Mouse (Mus musculus): ENCODE results near the gene Tcf20. TPM values are rescaled to one million over a fixed set of nuclear protein-coding genes. Genes with fewer than 3 reads are reported as not detected.

The Tcf20 gene
- total and polyA plus RNA-seq, 2 experiments from 2014 or later = 3.0 to 36.7 TPM

DNA sequence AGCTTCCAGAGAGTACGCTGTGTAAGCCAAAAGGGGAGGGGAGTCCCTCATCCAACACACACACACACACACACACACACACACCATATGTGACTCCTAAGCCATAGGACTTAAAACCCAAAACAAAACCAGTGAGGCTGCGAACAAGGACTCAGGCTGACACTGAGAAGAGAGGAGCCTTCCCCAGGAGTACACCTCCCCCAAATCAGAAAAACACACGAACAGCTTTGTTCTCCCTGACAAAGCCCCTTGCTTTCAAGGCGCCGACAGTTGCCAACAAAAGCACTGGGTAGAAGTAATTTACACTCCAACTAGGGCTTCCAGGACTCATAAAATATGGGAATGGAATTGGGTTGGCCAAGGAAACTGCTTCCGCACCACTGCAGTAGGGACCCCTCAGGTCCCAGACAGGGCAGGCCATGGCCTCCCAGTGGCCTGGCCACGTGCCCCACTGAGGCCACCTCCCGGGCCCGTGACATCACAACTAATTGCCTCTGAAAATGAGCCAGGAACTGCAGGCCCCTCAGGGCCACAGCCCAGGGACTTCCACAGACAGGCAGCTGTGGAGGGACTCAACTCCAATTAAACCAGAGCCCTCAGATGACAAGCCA is 4.2 kb downstream of the Tcf20 start:
- ATAC-seq (ENCODE audit: insufficient read depth, low read depth) (no peak), DNase-seq (ENCODE audit: low spot score) (no peak)
- H3K36me3 ChIP-seq (replicated peaks; ENCODE audit: control insufficient read depth, insufficient read depth, low read length) = no peaks in the 10 kb centered on the region
- H3K4me1 ChIP-seq (ENCODE audit: control insufficient read depth, insufficient read depth) = peaks cover 9% of the 10 kb centered on the region; the same call in 1 of the 2 replicates
- 0 out of 2 replicates have a peak overlapping the region, but pooled peaks have one; percentile 15 for H3K4me2 ChIP-seq (ENCODE audit: low read depth, low read length)
- no peak overlapping the region for H3K9ac ChIP-seq (replicated peaks; ENCODE audit: low read depth, low read length)
- 49% methylated on average over 9 of the region's 9 CpGs for whole genome bisulfite sequencing
- H3K9me3 ChIP-seq (replicated peaks; ENCODE audit: control insufficient read depth, low read length) = no peaks in the 10 kb centered on the region
- no peak overlapping the region for H3K4me3 ChIP-seq (ENCODE audit: low read depth, low read length)
- TF ChIP-seq EP300 (IDR thresholded peaks at IDR 0.05; ENCODE audit: low read depth) (no peak), CTCF (IDR thresholded peaks at IDR 0.05; ENCODE audit: low read depth) (no peak)
- peaks cover 18% of the 10 kb centered on the region; the same call in 1 of the 2 replicates for H3K27me3 ChIP-seq (ENCODE audit: control insufficient read depth, insufficient read depth, low read length)
- H3K27ac ChIP-seq (ENCODE audit: low read depth) = no peak overlapping the region

DNA sequence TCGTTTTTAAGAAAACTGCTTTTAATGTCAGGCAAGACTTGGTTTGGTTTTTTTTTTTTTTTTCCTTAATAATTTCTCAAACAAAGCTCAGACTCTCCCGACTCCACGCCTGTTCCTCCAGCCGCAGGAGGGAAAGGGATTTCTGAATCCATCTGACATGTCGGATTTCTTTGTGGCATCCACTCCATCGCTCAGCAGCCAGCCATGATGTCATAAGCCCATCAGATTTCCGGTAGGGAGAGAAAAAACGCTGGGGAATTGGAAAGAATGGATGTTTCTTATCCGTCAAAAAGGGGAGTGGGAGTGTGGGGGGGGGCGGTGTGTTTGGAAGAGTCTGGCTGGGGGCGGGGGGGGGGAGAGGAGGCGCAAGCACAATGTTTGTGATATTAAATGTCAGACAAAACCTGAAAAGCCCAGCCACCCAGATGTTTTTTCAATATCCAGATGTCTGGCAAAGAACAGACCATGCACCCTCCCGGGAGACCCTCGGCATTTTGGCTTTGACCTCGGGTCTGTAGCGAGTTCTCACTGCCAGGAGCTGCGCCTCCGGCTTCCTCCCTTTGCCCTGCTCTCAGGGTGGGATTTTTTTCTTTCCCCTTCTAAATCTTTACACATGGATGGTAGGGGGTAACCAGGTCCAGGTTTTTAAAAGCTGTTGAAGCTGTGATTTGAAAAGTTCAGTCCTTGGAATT is 4.8 kb downstream of the Tcf20 start:
- H3K4me1 ChIP-seq (ENCODE audit: control insufficient read depth, insufficient read depth) = peaks cover 4% of the 10 kb centered on the region; the same call in 1 of the 2 replicates
- no peak overlapping the region for H3K4me3 ChIP-seq (ENCODE audit: low read depth, low read length)
- ATAC-seq (ENCODE audit: insufficient read depth, low read depth) (no peak), DNase-seq (ENCODE audit: low spot score) (no peak)
- H3K9me3 ChIP-seq (replicated peaks; ENCODE audit: control insufficient read depth, low read length) = no peaks in the 10 kb centered on the region
- H3K36me3 ChIP-seq (replicated peaks; ENCODE audit: control insufficient read depth, insufficient read depth, low read length) = no peaks in the 10 kb centered on the region
- no peak overlapping the region for H3K9ac ChIP-seq (replicated peaks; ENCODE audit: low read depth, low read length)
- H3K27ac ChIP-seq (ENCODE audit: low read depth) = no peak overlapping the region
- 38% methylated on average over 17 of the region's 18 CpGs for WGBS
- no peak for TF ChIP-seq EP300 (IDR thresholded peaks at IDR 0.05; ENCODE audit: low read depth)
- TF ChIP-seq CTCF (IDR thresholded peaks at IDR 0.05; ENCODE audit: low read depth) = no peak
- peaks cover 16% of the 10 kb centered on the region; the same call in 1 of the 2 replicates for H3K27me3 ChIP-seq (ENCODE audit: control insufficient read depth, insufficient read depth, low read length)
- 0 out of 2 replicates have a peak overlapping the region, but pooled peaks have one; percentile 15 for H3K4me2 ChIP-seq (ENCODE audit: low read depth, low read length)

DNA sequence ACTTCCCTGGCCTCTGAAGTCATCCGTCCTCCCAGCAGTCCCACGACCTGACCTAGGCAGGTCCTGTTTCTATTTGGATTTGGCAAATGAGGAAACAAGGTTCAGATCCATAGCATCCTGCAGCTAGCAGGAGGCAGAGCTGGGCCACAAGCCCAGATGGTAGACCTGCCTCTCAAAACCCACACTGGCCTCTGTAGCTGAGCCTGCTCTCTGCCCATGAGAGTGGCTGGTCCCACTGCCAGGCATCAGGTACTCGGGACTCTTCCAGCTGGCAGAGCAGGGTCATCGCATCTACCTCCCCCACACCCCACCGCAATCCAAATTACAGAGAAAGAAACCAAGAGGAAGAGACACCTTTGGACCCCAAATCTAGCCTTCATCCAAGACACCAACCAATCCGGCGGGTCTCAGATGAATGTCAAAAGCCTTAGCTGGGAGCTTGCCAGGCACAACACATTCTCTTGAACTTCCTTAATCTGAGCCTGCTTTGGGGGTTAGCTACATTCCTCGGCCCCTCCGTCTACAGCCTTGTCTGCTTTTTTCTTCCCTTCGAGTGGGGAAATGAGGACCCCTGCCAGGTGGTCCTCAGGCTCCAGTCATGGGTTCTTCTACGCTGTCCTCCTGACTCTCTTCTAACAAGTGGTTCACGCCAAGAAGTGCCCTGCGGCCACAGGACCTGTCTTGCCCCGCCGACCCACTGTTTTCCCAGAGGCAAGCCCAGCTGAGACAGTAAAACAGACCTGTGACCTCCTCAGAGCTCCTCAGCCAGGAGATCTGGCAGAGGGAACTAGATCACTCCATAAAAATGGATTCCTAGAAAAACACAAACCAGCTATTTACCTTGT is 5.8 kb downstream of the Tcf20 start:
- 49% methylated on average over 15 of the region's 15 CpGs for whole genome bisulfite sequencing
- H3K36me3 ChIP-seq (replicated peaks; ENCODE audit: control insufficient read depth, insufficient read depth, low read length) = no peaks in the 10 kb centered on the region
- no peak for ATAC-seq (ENCODE audit: insufficient read depth, low read depth)
- H3K4me1 ChIP-seq (ENCODE audit: control insufficient read depth, insufficient read depth) = peaks cover 4% of the 10 kb centered on the region; the same call in 1 of the 2 replicates
- TF ChIP-seq EP300 (IDR thresholded peaks at IDR 0.05; ENCODE audit: low read depth) (no peak), CTCF (IDR thresholded peaks at IDR 0.05; ENCODE audit: low read depth) (no peak)
- no peak overlapping the region for H3K4me2 ChIP-seq (ENCODE audit: low read depth, low read length)
- DNase-seq (ENCODE audit: low spot score) = no peak
- no peaks in the 10 kb centered on the region for H3K9me3 ChIP-seq (replicated peaks; ENCODE audit: control insufficient read depth, low read length)
- H3K4me3 ChIP-seq (ENCODE audit: low read depth, low read length) = no peak overlapping the region
- no peak overlapping the region for H3K9ac ChIP-seq (replicated peaks; ENCODE audit: low read depth, low read length)
- H3K27me3 ChIP-seq (ENCODE audit: control insufficient read depth, insufficient read depth, low read length) = peaks cover 16% of the 10 kb centered on the region; the same call in 1 of the 2 replicates
- no peak overlapping the region for H3K27ac ChIP-seq (ENCODE audit: low read depth)

DNA sequence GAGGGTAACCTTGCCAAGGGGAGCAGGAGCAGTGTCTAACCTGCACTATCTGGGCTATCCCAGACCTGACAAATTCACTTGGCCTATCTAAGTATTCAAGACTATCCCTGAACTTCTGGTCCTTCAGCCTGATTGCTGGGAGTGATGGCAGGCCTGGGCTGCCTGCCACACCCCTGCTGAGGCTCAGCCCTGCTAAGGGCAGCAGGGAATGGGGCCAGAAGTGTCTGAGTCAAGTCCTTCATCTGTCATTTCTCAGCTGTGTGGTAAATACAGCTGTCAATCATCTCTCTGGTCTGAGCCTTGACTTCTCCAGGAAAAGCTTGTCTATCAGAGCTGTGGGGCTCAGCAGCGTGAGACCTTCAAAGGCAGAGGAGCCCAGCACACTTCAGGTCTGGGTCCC is 8.1 kb downstream of the Tcf20 start:
- DNase-seq (ENCODE audit: low spot score) (no peak), ATAC-seq (ENCODE audit: insufficient read depth, low read depth) (no peak)
- Histone ChIP-seq H3K27me3 (ENCODE audit: control insufficient read depth, insufficient read depth, low read length) (peaks cover 3% of the 10 kb centered on the region; the same call in 1 of the 2 replicates), H3K9me3 (replicated peaks; ENCODE audit: control insufficient read depth, low read length) (no peaks in the 10 kb centered on the region), H3K27ac (ENCODE audit: low read depth) (no peak overlapping the region), H3K4me1 (ENCODE audit: control insufficient read depth, insufficient read depth) (peaks cover 4% of the 10 kb centered on the region; the same call in 1 of the 2 replicates), H3K36me3 (replicated peaks; ENCODE audit: control insufficient read depth, insufficient read depth, low read length) (no peaks in the 10 kb centered on the region), H3K4me2 (ENCODE audit: low read depth, low read length) (no peak overlapping the region), H3K9ac (replicated peaks; ENCODE audit: low read depth, low read length) (no peak overlapping the region), H3K4me3 (ENCODE audit: low read depth, low read length) (no peak overlapping the region)
- no peak for TF ChIP-seq EP300 (IDR thresholded peaks at IDR 0.05; ENCODE audit: low read depth)
- no peak for TF ChIP-seq CTCF (IDR thresholded peaks at IDR 0.05; ENCODE audit: low read depth)
- WGBS = 57% methylated on average over 1 of the region's 1 CpGs

DNA sequence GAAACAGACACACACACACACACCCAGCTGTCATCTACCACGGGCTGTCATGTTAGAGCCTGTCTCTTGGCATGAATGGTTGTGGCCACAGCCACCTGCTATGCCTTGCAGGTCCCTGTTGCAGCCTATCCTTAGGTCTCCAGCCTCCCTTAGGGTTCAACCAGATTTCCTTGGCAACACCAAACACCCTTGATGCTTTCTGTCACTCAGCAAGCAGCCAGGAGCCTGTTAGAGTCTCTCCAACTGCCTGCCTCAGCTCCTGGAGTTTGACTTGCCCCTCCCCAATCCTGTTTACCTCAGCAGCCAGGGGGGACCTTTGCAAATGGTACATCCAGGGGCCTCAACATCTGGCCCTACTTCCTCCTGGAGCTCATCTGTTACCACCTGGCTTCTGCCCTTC is 13.2 kb downstream of the Tcf20 start:
- WGBS = 100% methylated on average over 1 of the region's 1 CpGs
- no peak for DNase-seq (ENCODE audit: low spot score)
- H3K4me1 ChIP-seq (ENCODE audit: control insufficient read depth, insufficient read depth) = no peaks in the 10 kb centered on the region
- H3K4me3 ChIP-seq (ENCODE audit: low read depth, low read length) = no peak overlapping the region
- no peaks in the 10 kb centered on the region for H3K9me3 ChIP-seq (replicated peaks; ENCODE audit: control insufficient read depth, low read length)
- no peaks in the 10 kb centered on the region for H3K36me3 ChIP-seq (replicated peaks; ENCODE audit: control insufficient read depth, insufficient read depth, low read length)
- no peak overlapping the region for H3K4me2 ChIP-seq (ENCODE audit: low read depth, low read length)
- no peak overlapping the region for H3K9ac ChIP-seq (replicated peaks; ENCODE audit: low read depth, low read length)
- no peak overlapping the region for H3K27ac ChIP-seq (ENCODE audit: low read depth)
- no peak for ATAC-seq (ENCODE audit: insufficient read depth, low read depth)
- TF ChIP-seq EP300 (IDR thresholded peaks at IDR 0.05; ENCODE audit: low read depth) (no peak), CTCF (IDR thresholded peaks at IDR 0.05; ENCODE audit: low read depth) (no peak)
- H3K27me3 ChIP-seq (ENCODE audit: control insufficient read depth, insufficient read depth, low read length) = no peaks in the 10 kb centered on the region
